Mouse (Mus musculus) embryonic fibroblast, embryonic 13.5 days (primary cell): ENCODE measurements around the gene Nol11.

Experiments
- CTCF ChIP-seq: IDR thresholded peaks from 2 replicates; pipeline ENCODE4 v1.5.1; 2011; ENCODE audit warnings: mild to moderate bottlenecking, control low read depth, low read length, moderate library complexity, borderline replicate concordance; ENCODE audit not compliant: insufficient read depth
- POLR2A ChIP-seq: IDR thresholded peaks from 2 replicates; pipeline ENCODE4 v1.6.1; 2011; ENCODE audit warnings: low read depth, mild to moderate bottlenecking, control low read depth, low read length, moderate library complexity

DNA sequence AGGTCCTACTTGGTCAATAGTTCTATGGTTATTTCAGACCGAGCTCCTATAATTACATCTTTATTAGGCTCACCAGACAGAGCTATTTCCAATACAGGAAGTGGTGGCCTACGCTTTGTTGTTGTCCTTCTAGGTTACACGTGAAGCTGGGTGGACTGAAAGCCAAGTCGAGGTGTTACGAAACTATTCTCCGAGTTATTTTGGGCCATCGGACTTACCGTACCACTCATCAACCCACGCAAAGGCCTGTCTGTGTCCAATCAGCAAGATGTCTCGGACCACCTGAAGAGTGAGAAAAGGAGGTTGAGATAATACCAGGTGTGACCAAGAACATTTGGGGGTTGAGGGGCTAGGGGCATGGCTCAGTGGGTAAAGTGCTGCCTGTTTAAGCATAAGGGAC lies 36.8 kb upstream of the Nol11 start:
- TF ChIP-seq CTCF (no peak), POLR2A (no peak)
